Mouse (Mus musculus) stomach, embryonic 14.5 days (tissue): ENCODE results near the gene Shf. TPM values are rescaled to one million over a fixed set of nuclear protein-coding genes. Genes with fewer than 3 reads are reported as not detected.

Experiments
- ATAC-seq: fragments of 200-750 bp; cut with Nextera tagmentation; 2 replicates; pipeline ENCODE4 v1.8.0; 2017; ENCODE audit warnings: low read depth, moderate TSS enrichment; ENCODE audit not compliant: insufficient number of reproducible peaks, insufficient read depth, low FRiP score
- H3K27ac ChIP-seq: fragments of 300-500 bp; sonication (generic); 2 replicates; pipeline ENCODE4 v1.5.1; 2014; ENCODE audit warnings: mild to moderate bottlenecking, low read length, moderate library complexity, mixed read lengths
- H3K27me3 ChIP-seq: fragments of 300-500 bp; sonication (generic); 2 replicates; pipeline ENCODE4 v1.6.1; 2014; ENCODE audit warnings: low read length, control low read depth, mixed read lengths; ENCODE audit not compliant: control insufficient read depth, insufficient read depth
- H3K36me3 ChIP-seq: fragments of 300-500 bp; sonication (generic); 2 replicates; pipeline ENCODE4 v1.6.1; 2014; ENCODE audit warnings: mild to moderate bottlenecking, control low read depth, low read length, moderate library complexity, mixed read lengths; ENCODE audit not compliant: control insufficient read depth, insufficient read depth
- H3K4me1 ChIP-seq: fragments of 300-500 bp; sonication (generic); 2 replicates; pipeline ENCODE4 v1.6.1; 2014; ENCODE audit warnings: low read length, control low read depth, mixed read lengths; ENCODE audit not compliant: control insufficient read depth, insufficient read depth
- H3K4me2 ChIP-seq: fragments of 300-500 bp; sonication (generic); replicated peaks from 2 replicates; pipeline ENCODE4 v1.6.1; 2014; ENCODE audit warnings: low read depth, low read length, control low read depth
- H3K4me3 ChIP-seq: fragments of 300-500 bp; sonication (generic); 2 replicates; pipeline ENCODE4 v1.5.1; 2014; ENCODE audit warnings: low read depth, low read length, control low read depth
- H3K9ac ChIP-seq: fragments of 300-500 bp; sonication (generic); replicated peaks from 2 replicates; pipeline ENCODE4 v1.6.1; 2014; ENCODE audit warnings: low read depth, mild to moderate bottlenecking, control low read depth, low read length, moderate library complexity, mixed read lengths
- H3K9me3 ChIP-seq: fragments of 300-500 bp; sonication (generic); 2 replicates; pipeline ENCODE4 v1.6.1; 2016; ENCODE audit warnings: low read depth, low read length, control low read depth; ENCODE audit not compliant: control insufficient read depth
- WGBS: fragments of 180-500 bp; shearing (Covaris S2); extraction: QIAGEN DNeasy Blood & Tissue Kit; methylation state at CpG from one replicate; pipeline ENCODE4 v1.1.7; 2014; 5-methylcytosine and 5-hydroxymethylcytosine counted together
- polyA plus RNA-seq: library from polyadenylated mRNA; unstranded; fragments of >200 nt; fragmentation: Nextera tagmentation; extraction: Ambion mirVana; gene quantifications from 2 replicates; pipeline ENCODE4 v1.2.1, GENCODE M21; 2014

Gene Shf
- polyA plus RNA-seq, 1 experiment from 2014 or later: 5.2 TPM

GRCm38 (mm10) chr2:122374012-122374411 is 5.0 kb upstream of the Shf start:
- Histone ChIP-seq H3K4me1 (no peaks in the 10 kb centered on the region), H3K27ac (no peak overlapping the region), H3K9me3 (no peaks in the 10 kb centered on the region), H3K4me3 (no peak overlapping the region), H3K27me3 (no peaks in the 10 kb centered on the region), H3K9ac (no peak overlapping the region), H3K4me2 (no peak overlapping the region), H3K36me3 (no peaks in the 10 kb centered on the region)
- ATAC-seq: no peak
- 71% methylated on average over 5 of the region's 5 CpGs for WGBS

GRCm38 (mm10) chr2:122372541-122372940 is 3.6 kb upstream of the Shf start:
- H3K9ac ChIP-seq: no peak overlapping the region
- no peak for ATAC-seq
- no peaks in the 10 kb centered on the region for H3K36me3 ChIP-seq
- H3K9me3 ChIP-seq: no peaks in the 10 kb centered on the region
- WGBS: 81% methylated on average over 1 of the region's 1 CpGs
- H3K27me3 ChIP-seq: no peaks in the 10 kb centered on the region
- H3K4me2 ChIP-seq: no peak overlapping the region
- H3K27ac ChIP-seq: no peak overlapping the region
- no peak overlapping the region for H3K4me3 ChIP-seq
- H3K4me1 ChIP-seq: peaks cover 3% of the 10 kb centered on the region; the same call in 1 of the 2 replicates

- no peak overlapping the region for H3K27ac ChIP-seq
- no peak for ATAC-seq
- no peaks in the 10 kb centered on the region for H3K9me3 ChIP-seq
- H3K9ac ChIP-seq: no peak overlapping the region
- 70% methylated on average over 3 of the region's 3 CpGs for WGBS
- no peaks in the 10 kb centered on the region for H3K36me3 ChIP-seq
- H3K4me3 ChIP-seq: no peak overlapping the region
- peaks cover 8% of the 10 kb centered on the region; the same call in 1 of the 2 replicates for H3K4me1 ChIP-seq
- no peak overlapping the region for H3K4me2 ChIP-seq
- no peaks in the 10 kb centered on the region for H3K27me3 ChIP-seq
These were observed 3.1 kb upstream of the Shf start for GRCm38 (mm10) chr2:122372067-122372466.

GRCm38 (mm10) chr2:122370101-122370750 is 1.3 kb upstream of the Shf start:
- Histone ChIP-seq H3K4me3 (no peak overlapping the region), H3K27ac (no peak overlapping the region), H3K4me2 (no peak overlapping the region), H3K4me1 (peaks cover 9% of the 10 kb centered on the region; the same call in 1 of the 2 replicates), H3K9me3 (no peaks in the 10 kb centered on the region), H3K9ac (no peak overlapping the region), H3K36me3 (no peaks in the 10 kb centered on the region), H3K27me3 (no peaks in the 10 kb centered on the region)
- WGBS: 48% methylated on average over 10 of the region's 10 CpGs
- no peak for ATAC-seq

- Histone ChIP-seq H3K27me3 (no peaks in the 10 kb centered on the region), H3K27ac (peak overlapping the region; percentile 63; the same call in 1 of the 2 replicates), H3K4me3 (peak overlapping the region; percentile 89), H3K4me1 (peaks cover 9% of the 10 kb centered on the region; the same call in 1 of the 2 replicates), H3K9me3 (no peaks in the 10 kb centered on the region), H3K9ac (peak overlapping the region; percentile 81), H3K4me2 (peak overlapping the region; percentile 80), H3K36me3 (no peaks in the 10 kb centered on the region)
- peak; percentile 64; the same call in 1 of the 2 replicates for ATAC-seq
- WGBS: under 1% methylated on average over 46 of the region's 55 CpGs
These were observed 636 bp downstream of the Shf start for GRCm38 (mm10) chr2:122368081-122368971.

GRCm38 (mm10) chr2:122367701-122368080 is 1.3 kb downstream of the Shf start:
- ATAC-seq: no peak
- peak overlapping the region; percentile 81; the same call in 1 of the 2 replicates for H3K9ac ChIP-seq
- no peaks in the 10 kb centered on the region for H3K27me3 ChIP-seq
- WGBS: 15% methylated on average over 4 of the region's 4 CpGs
- H3K9me3 ChIP-seq: no peaks in the 10 kb centered on the region
- H3K36me3 ChIP-seq: no peaks in the 10 kb centered on the region
- H3K4me2 ChIP-seq: peak overlapping the region; percentile 80
- no peak overlapping the region for H3K27ac ChIP-seq
- peaks cover 9% of the 10 kb centered on the region; the same call in 1 of the 2 replicates for H3K4me1 ChIP-seq
- H3K4me3 ChIP-seq: peak overlapping the region; percentile 89

- Histone ChIP-seq H3K9ac (no peak overlapping the region; the same call in 1 of the 2 replicates), H3K4me1 (peaks cover 9% of the 10 kb centered on the region; the same call in 1 of the 2 replicates), H3K27ac (no peak overlapping the region), H3K36me3 (no peaks in the 10 kb centered on the region), H3K9me3 (no peaks in the 10 kb centered on the region), H3K27me3 (no peaks in the 10 kb centered on the region), H3K4me2 (peak overlapping the region; percentile 80), H3K4me3 (0 out of 2 replicates have a peak overlapping the region, but pooled peaks have one; percentile 89)
- no peak for ATAC-seq
- 42% methylated on average over 4 of the region's 4 CpGs for WGBS
These were observed 1.8 kb downstream of the Shf start for GRCm38 (mm10) chr2:122367181-122367580.

GRCm38 (mm10) chr2:122366706-122367105 is 2.3 kb downstream of the Shf start:
- no peak overlapping the region for H3K4me3 ChIP-seq
- peak overlapping the region; percentile 80 for H3K4me2 ChIP-seq
- H3K9me3 ChIP-seq: no peaks in the 10 kb centered on the region
- H3K36me3 ChIP-seq: no peaks in the 10 kb centered on the region
- no peak for ATAC-seq
- H3K4me1 ChIP-seq: peaks cover 9% of the 10 kb centered on the region; the same call in 1 of the 2 replicates
- no peak overlapping the region for H3K27ac ChIP-seq
- 42% methylated on average over 5 of the region's 5 CpGs for WGBS
- no peak overlapping the region for H3K9ac ChIP-seq
- H3K27me3 ChIP-seq: no peaks in the 10 kb centered on the region
